Mouse (Mus musculus) bone marrow macrophage, adult 2 months (primary cell): ENCODE results near the gene Cdc20.

ENCODE experiments used
- CTCF ChIP-seq: IDR thresholded peaks from 2 replicates; pipeline ENCODE4 v1.5.1; 2012; ENCODE audit warnings: low read depth, mild to moderate bottlenecking, low read length, moderate library complexity
- POLR2A ChIP-seq: IDR thresholded peaks from 2 replicates; pipeline ENCODE4 v1.6.1; 2012; ENCODE audit warnings: mild to moderate bottlenecking, low read depth, low read length, borderline replicate concordance

GRCm38 (mm10) chr4:118436820-118437603 lies at the start of gene Cdc20:
- no peak for TF ChIP-seq POLR2A
- TF ChIP-seq CTCF = no peak
